Mouse (Mus musculus) olfactory bulb, adult 2 months (tissue): ENCODE data around the gene Tmem8b.

ENCODE experiments used
- CTCF ChIP-seq: fragments of 200-500 bp; IDR thresholded peaks from 2 replicates; pipeline ENCODE4 v1.5.1; 2012; ENCODE audit warnings: low read depth, mild to moderate bottlenecking, low read length, moderate library complexity; ENCODE audit not compliant: insufficient read depth
- POLR2A ChIP-seq: fragments of 200-500 bp; IDR thresholded peaks from 2 replicates; pipeline ENCODE4 v1.6.1; 2012; ENCODE audit warnings: mild to moderate bottlenecking, low read depth, low read length, moderate library complexity; ENCODE audit not compliant: insufficient read depth

DNA sequence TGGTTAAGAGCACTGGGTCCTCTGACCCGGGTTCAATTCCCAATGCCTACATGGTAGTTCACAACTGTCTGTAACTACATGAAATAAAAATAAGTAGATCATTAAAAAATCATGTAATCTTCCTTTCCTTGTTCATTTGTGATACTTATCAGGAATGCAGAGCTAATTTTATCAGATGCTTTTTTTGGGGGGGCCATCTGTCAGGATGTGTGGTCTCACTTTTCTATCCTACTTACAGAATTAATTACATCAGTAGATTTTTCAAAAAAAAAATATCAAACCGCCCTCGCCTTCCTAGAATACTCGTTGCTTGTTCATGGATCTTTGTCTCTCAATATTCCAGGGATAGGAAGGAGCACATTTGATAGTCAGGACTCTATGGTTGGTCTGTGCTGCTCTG, 53.4 kb downstream of the Tmem8b start:
- TF ChIP-seq CTCF (no peak), POLR2A (no peak)
